Mouse (Mus musculus): ENCODE data around the gene Col4a1. TPM values are rescaled to one million over a fixed set of nuclear protein-coding genes. Genes with fewer than 3 reads are reported as not detected.

Col4a1 gene
- polyA plus RNA-seq, 1 experiment from 2014 or later, result 123 TPM

DNA sequence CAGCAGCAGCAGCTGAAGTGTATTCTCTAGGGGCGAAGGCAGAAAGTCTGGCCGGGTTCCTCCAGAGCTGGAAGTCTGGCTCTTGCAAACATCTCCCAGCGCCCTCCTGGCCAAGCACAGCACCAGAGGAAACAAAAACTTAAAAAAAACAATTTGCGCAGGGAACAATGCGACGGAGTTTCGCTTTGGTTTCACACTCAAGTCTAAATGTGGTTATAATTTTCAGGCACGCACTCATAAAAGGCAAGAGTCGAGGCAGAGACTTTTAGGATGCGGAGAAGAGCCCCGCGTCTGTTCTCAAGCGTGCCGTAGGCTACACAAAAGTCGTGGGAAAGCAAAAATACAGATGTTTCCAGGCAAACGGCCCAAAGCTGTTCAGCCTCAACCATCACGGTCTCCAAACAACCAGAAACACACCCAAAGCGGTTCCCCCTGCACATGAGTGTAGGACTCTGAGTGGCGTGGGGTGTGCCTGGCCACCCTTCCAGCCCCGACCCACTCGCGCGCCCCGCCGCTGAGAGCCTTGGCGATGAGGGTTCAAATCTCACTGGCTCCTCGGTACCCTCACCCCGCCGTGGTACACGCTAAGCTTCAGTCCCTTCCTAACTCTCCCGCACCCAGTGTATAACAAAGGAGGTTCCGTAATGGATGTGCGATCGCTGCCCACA, 811 bp downstream of the Col4a1 start:
- Histone ChIP-seq H3K36me3 (ENCODE audit: control insufficient read depth, insufficient read depth, low read length) (no peaks in the 10 kb centered on the region), H3K9ac (replicated peaks; ENCODE audit: low read length) (peak overlapping the region; percentile 60), H3K27me3 (ENCODE audit: control insufficient read depth, insufficient read depth, low read length) (peaks cover 32% of the 10 kb centered on the region; the same call in 1 of the 2 replicates), H3K4me2 (ENCODE audit: low read length) (peak overlapping the region; percentile 87), H3K4me3 (replicated peaks; ENCODE audit: low read depth, low read length) (peak overlapping the region; percentile 51), H3K27ac (replicated peaks; ENCODE audit: low read depth, low read length) (peak overlapping the region; percentile 26), H3K4me1 (ENCODE audit: control insufficient read depth, insufficient read depth, low read length) (peaks cover 21% of the 10 kb centered on the region), H3K9me3 (ENCODE audit: control insufficient read depth, low read length) (no peaks in the 10 kb centered on the region)
- WGBS, result 3% methylated on average over 34 of the region's 34 CpGs
- ATAC-seq (ENCODE audit: low FRiP score, low TSS enrichment) (no peak), DNase-seq (peak; percentile 47)

DNA sequence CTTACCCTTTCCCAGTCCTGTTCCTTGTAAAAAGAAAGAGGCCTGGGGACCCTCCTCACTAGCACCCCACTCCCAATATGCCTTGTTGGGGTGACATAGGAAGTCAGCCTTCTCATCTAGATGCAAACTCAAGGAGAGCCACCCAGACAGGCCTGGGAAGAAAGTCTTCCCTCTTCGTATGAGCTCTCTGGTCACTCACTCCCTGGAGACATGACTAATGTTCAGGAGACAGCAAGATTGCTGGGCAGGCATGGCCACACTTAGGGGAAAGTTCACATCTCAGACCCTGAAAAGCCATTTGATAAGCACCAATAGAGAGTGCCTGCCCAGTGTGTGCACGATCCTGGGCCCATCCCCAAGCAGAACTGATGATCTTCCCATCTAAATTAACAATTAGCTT, 2.6 kb downstream of the Col4a1 start:
- no peak overlapping the region for H3K27ac ChIP-seq (replicated peaks; ENCODE audit: low read depth, low read length)
- H3K36me3 ChIP-seq (ENCODE audit: control insufficient read depth, insufficient read depth, low read length), result no peaks in the 10 kb centered on the region
- H3K9ac ChIP-seq (replicated peaks; ENCODE audit: low read length), result no peak overlapping the region
- no peak for ATAC-seq (ENCODE audit: low FRiP score, low TSS enrichment)
- peaks cover 32% of the 10 kb centered on the region; the same call in 1 of the 2 replicates for H3K27me3 ChIP-seq (ENCODE audit: control insufficient read depth, insufficient read depth, low read length)
- H3K9me3 ChIP-seq (ENCODE audit: control insufficient read depth, low read length), result no peaks in the 10 kb centered on the region
- no peak overlapping the region for H3K4me3 ChIP-seq (replicated peaks; ENCODE audit: low read depth, low read length)
- H3K4me2 ChIP-seq (ENCODE audit: low read length), result 0 out of 2 replicates have a peak overlapping the region, but pooled peaks have one; percentile 19
- WGBS, result 67% methylated on average over 2 of the region's 2 CpGs
- H3K4me1 ChIP-seq (ENCODE audit: control insufficient read depth, insufficient read depth, low read length), result peaks cover 21% of the 10 kb centered on the region
- no peak for DNase-seq

DNA sequence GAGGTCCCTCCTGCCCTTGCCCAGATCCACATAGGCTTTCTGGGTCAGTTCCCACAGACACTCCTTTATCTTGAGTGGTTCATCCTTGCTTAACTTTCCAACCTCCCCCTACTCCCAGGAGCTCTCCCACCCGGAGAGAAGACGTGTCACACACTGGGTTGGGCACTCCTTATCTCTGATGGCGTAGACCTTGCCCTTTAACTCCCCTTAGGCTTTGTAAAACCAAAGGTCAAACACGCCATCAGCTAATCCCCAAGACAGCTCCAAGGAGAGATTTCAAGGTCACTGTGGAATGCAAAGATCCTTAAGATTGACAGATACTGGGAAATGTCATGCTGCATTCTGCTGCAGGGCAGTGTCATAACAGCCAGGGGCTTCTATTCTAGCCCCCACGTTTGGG, 3.4 kb downstream of the Col4a1 start:
- ATAC-seq (ENCODE audit: low FRiP score, low TSS enrichment) (no peak), DNase-seq (no peak)
- Histone ChIP-seq H3K36me3 (ENCODE audit: control insufficient read depth, insufficient read depth, low read length) (no peaks in the 10 kb centered on the region), H3K27me3 (ENCODE audit: control insufficient read depth, insufficient read depth, low read length) (peaks cover 26% of the 10 kb centered on the region; the same call in 1 of the 2 replicates), H3K4me3 (replicated peaks; ENCODE audit: low read depth, low read length) (no peak overlapping the region), H3K4me2 (ENCODE audit: low read length) (0 out of 2 replicates have a peak overlapping the region, but pooled peaks have one; percentile 6), H3K9me3 (ENCODE audit: control insufficient read depth, low read length) (no peaks in the 10 kb centered on the region), H3K4me1 (ENCODE audit: control insufficient read depth, insufficient read depth, low read length) (peaks cover 21% of the 10 kb centered on the region), H3K27ac (replicated peaks; ENCODE audit: low read depth, low read length) (no peak overlapping the region), H3K9ac (replicated peaks; ENCODE audit: low read length) (no peak overlapping the region)
- WGBS, result 27% methylated on average over 5 of the region's 5 CpGs

DNA sequence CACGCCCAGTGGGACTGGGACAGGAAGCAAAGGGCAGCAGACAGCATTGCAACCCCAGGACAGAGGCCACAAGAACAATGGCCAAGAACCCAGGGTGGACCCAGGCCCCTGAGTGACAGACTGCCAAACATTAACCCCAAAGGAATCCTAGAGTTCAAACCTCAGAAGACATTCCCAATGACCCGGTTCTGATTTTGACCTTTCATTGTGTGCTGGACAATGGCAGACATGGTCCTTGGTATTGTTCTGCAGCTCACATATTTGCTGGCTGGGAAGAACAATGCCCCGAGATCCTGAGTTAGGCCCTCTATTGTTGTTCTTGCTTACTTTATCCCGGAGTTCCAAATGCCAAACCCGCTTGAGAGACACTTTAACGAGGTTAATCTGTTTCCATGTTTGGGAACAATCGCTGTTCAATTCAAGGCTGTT, 4.0 kb downstream of the Col4a1 start:
- peaks cover 19% of the 10 kb centered on the region for H3K4me1 ChIP-seq (ENCODE audit: control insufficient read depth, insufficient read depth, low read length)
- no peaks in the 10 kb centered on the region for H3K36me3 ChIP-seq (ENCODE audit: control insufficient read depth, insufficient read depth, low read length)
- H3K9me3 ChIP-seq (ENCODE audit: control insufficient read depth, low read length), result no peaks in the 10 kb centered on the region
- H3K4me2 ChIP-seq (ENCODE audit: low read length), result no peak overlapping the region; the same call in 1 of the 2 replicates
- H3K27me3 ChIP-seq (ENCODE audit: control insufficient read depth, insufficient read depth, low read length), result peaks cover 19% of the 10 kb centered on the region; the same call in 1 of the 2 replicates
- ATAC-seq (ENCODE audit: low FRiP score, low TSS enrichment), result no peak
- no peak overlapping the region for H3K27ac ChIP-seq (replicated peaks; ENCODE audit: low read depth, low read length)
- 19% methylated on average over 7 of the region's 7 CpGs for WGBS
- no peak overlapping the region for H3K9ac ChIP-seq (replicated peaks; ENCODE audit: low read length)
- no peak overlapping the region for H3K4me3 ChIP-seq (replicated peaks; ENCODE audit: low read depth, low read length)
- DNase-seq, result no peak

DNA sequence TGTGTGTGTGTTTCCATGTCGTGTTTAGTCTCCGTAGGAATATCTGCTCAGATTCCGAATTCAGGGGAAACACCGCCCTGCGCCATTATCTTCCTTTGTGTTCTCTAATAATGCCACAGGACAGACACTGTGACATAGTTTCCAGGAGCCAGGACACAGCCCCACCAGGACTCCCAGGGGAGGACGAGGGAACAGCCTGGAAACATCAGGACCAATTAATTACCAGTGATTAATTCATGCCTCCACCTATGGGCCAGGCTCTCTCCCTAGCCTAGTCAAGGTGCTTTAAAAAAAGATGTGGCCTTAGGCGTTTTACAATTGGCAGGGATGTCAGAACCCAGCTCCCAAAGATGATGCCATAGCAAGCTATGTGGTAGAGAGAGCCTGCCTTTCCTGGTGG, 5.2 kb downstream of the Col4a1 start:
- DNase-seq, result peak; percentile 55
- WGBS, result 70% methylated on average over 7 of the region's 7 CpGs
- Histone ChIP-seq H3K36me3 (ENCODE audit: control insufficient read depth, insufficient read depth, low read length) (no peaks in the 10 kb centered on the region), H3K4me1 (ENCODE audit: control insufficient read depth, insufficient read depth, low read length) (0 out of 2 replicates have a peak, but pooled peaks cover 12% of the 10 kb centered on the region), H3K9ac (replicated peaks; ENCODE audit: low read length) (no peak overlapping the region), H3K4me3 (replicated peaks; ENCODE audit: low read depth, low read length) (no peak overlapping the region), H3K9me3 (ENCODE audit: control insufficient read depth, low read length) (no peaks in the 10 kb centered on the region), H3K4me2 (ENCODE audit: low read length) (no peak overlapping the region), H3K27me3 (ENCODE audit: control insufficient read depth, insufficient read depth, low read length) (peaks cover 12% of the 10 kb centered on the region; the same call in 1 of the 2 replicates), H3K27ac (replicated peaks; ENCODE audit: low read depth, low read length) (0 out of 2 replicates have a peak overlapping the region, but pooled peaks have one; percentile 37)
- peak; percentile 46; the same call in 1 of the 2 replicates for ATAC-seq (ENCODE audit: low FRiP score, low TSS enrichment)

DNA sequence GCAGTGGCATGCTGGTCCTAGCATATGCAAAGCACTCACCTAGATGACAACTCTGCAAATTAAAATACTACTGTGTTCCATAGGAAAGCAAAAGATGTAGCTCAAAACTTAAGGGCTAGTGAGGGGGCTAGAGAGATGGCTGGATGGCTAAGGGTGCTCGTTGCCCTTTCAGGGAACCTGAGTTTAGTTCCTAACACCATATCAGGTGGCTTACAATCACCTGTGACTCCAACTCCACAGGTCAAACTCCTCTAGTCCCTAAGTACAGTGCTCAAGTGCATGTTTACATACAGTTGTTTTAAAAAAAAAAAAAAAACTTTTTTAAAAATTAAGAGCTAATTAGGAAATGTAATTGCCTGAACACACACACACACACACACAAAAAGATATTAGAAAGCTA, 7.1 kb downstream of the Col4a1 start:
- DNase-seq (no peak), ATAC-seq (ENCODE audit: low FRiP score, low TSS enrichment) (no peak)
- Histone ChIP-seq H3K9ac (replicated peaks; ENCODE audit: low read length) (no peak overlapping the region), H3K4me2 (ENCODE audit: low read length) (no peak overlapping the region), H3K9me3 (ENCODE audit: control insufficient read depth, low read length) (no peaks in the 10 kb centered on the region), H3K4me1 (ENCODE audit: control insufficient read depth, insufficient read depth, low read length) (0 out of 2 replicates have a peak, but pooled peaks cover 3% of the 10 kb centered on the region), H3K27me3 (ENCODE audit: control insufficient read depth, insufficient read depth, low read length) (no peaks in the 10 kb centered on the region), H3K27ac (replicated peaks; ENCODE audit: low read depth, low read length) (no peak overlapping the region), H3K36me3 (ENCODE audit: control insufficient read depth, insufficient read depth, low read length) (no peaks in the 10 kb centered on the region), H3K4me3 (replicated peaks; ENCODE audit: low read depth, low read length) (no peak overlapping the region)
- 93% methylated on average over 1 of the region's 1 CpGs for WGBS

DNA sequence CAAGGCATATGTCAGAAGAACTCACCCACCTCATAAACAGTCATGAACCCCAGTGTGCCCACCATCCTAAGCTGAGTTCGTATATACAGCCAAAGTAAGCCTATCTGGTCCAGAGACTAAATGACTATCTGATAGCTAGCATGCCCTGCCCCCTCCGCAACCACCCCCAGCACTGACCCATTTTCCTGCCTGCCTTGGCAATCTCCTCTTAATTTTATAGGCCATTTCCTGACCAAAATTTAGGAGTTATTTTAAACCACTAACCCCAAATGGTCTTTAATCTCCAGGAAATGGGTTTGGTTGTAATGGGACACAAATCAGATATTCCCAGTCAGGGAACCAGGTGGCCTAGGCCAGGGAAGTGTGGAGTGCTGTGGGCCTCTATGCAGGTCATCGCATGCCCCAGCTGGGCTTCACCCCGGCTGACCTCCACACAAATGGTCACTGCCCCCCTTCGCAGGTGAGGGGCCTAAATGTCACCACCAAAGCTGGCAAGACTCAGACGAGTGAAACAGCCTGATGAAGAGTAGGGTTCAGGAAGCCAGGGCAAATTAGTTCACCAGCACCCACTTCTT, 8.5 kb downstream of the Col4a1 start:
- no peak for ATAC-seq (ENCODE audit: low FRiP score, low TSS enrichment)
- no peak for DNase-seq
- Histone ChIP-seq H3K36me3 (ENCODE audit: control insufficient read depth, insufficient read depth, low read length) (no peaks in the 10 kb centered on the region), H3K4me3 (replicated peaks; ENCODE audit: low read depth, low read length) (no peak overlapping the region), H3K27ac (replicated peaks; ENCODE audit: low read depth, low read length) (no peak overlapping the region), H3K4me2 (ENCODE audit: low read length) (no peak overlapping the region), H3K9ac (replicated peaks; ENCODE audit: low read length) (no peak overlapping the region), H3K27me3 (ENCODE audit: control insufficient read depth, insufficient read depth, low read length) (no peaks in the 10 kb centered on the region), H3K4me1 (ENCODE audit: control insufficient read depth, insufficient read depth, low read length) (0 out of 2 replicates have a peak, but pooled peaks cover 3% of the 10 kb centered on the region), H3K9me3 (ENCODE audit: control insufficient read depth, low read length) (no peaks in the 10 kb centered on the region)
- 90% methylated on average over 6 of the region's 6 CpGs for WGBS

DNA sequence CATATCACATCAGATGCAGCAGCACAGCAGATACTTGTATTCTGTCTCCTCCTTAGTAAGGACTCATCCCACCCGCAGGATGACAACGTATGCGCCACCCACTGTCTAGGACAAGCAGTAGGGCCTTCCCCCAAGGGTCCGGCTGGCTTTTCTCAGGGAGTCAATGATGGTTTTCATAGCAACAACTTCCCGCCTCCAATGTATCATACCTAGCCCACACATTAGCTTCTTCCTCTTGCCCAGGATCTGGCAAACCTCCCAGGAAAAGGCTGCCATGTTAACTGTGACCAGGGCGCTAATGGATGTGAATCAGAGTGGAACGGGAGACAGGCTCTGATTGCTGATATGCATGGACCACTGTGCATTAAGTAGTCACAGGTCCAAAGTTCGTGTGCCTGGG, 12.2 kb downstream of the Col4a1 start:
- DNase-seq (no peak), ATAC-seq (ENCODE audit: low FRiP score, low TSS enrichment) (no peak)
- Histone ChIP-seq H3K27ac (replicated peaks; ENCODE audit: low read depth, low read length) (no peak overlapping the region), H3K9me3 (ENCODE audit: control insufficient read depth, low read length) (no peaks in the 10 kb centered on the region), H3K27me3 (ENCODE audit: control insufficient read depth, insufficient read depth, low read length) (no peaks in the 10 kb centered on the region), H3K4me1 (ENCODE audit: control insufficient read depth, insufficient read depth, low read length) (no peaks in the 10 kb centered on the region), H3K4me2 (ENCODE audit: low read length) (no peak overlapping the region), H3K9ac (replicated peaks; ENCODE audit: low read length) (no peak overlapping the region), H3K4me3 (replicated peaks; ENCODE audit: low read depth, low read length) (no peak overlapping the region), H3K36me3 (ENCODE audit: control insufficient read depth, insufficient read depth, low read length) (no peaks in the 10 kb centered on the region)
- 83% methylated on average over 8 of the region's 8 CpGs for WGBS

DNA sequence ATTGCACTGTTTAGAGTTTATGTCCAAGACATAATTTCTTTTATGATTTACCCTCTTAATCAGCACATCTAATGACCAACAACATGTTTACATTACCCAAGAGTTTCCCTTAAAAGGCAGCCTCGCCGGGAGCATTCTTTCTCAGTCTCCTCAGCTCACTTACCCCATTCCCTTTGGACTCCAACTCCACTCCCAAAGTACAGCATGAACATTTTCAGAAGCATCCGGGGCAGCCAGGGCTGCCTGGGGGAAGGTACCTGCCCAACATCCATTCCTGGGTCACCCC, 13.4 kb downstream of the Col4a1 start:
- H3K36me3 ChIP-seq (ENCODE audit: control insufficient read depth, insufficient read depth, low read length), result no peaks in the 10 kb centered on the region
- no peak overlapping the region for H3K27ac ChIP-seq (replicated peaks; ENCODE audit: low read depth, low read length)
- H3K4me1 ChIP-seq (ENCODE audit: control insufficient read depth, insufficient read depth, low read length), result no peaks in the 10 kb centered on the region
- H3K9me3 ChIP-seq (ENCODE audit: control insufficient read depth, low read length), result no peaks in the 10 kb centered on the region
- no peaks in the 10 kb centered on the region for H3K27me3 ChIP-seq (ENCODE audit: control insufficient read depth, insufficient read depth, low read length)
- no peak overlapping the region for H3K4me3 ChIP-seq (replicated peaks; ENCODE audit: low read depth, low read length)
- no peak for DNase-seq
- no peak overlapping the region for H3K4me2 ChIP-seq (ENCODE audit: low read length)
- no peak for ATAC-seq (ENCODE audit: low FRiP score, low TSS enrichment)
- WGBS, result 86% methylated on average over 3 of the region's 3 CpGs
- no peak overlapping the region for H3K9ac ChIP-seq (replicated peaks; ENCODE audit: low read length)
